Mouse (Mus musculus) gastrocnemius, postnatal 25 days (tissue): ENCODE measurements around the gene Rimbp2. TPM values are rescaled to one million over a fixed set of nuclear protein-coding genes. Genes with fewer than 3 reads are reported as not detected.

Source experiments
- DNase-seq: peaks from one replicate; pipeline ENCODE4 v3.0.0; 2022
- total RNA-seq, 2 experiments: library from RNA; stranded (reverse); gene quantifications; 1 replicate in 1 of 2; 2 replicates in 1 of 2; pipeline ENCODE4 v1.2.3; 2021

The Rimbp2 gene
- total RNA-seq, 2 experiments from 2014 or later: not detected

DNA sequence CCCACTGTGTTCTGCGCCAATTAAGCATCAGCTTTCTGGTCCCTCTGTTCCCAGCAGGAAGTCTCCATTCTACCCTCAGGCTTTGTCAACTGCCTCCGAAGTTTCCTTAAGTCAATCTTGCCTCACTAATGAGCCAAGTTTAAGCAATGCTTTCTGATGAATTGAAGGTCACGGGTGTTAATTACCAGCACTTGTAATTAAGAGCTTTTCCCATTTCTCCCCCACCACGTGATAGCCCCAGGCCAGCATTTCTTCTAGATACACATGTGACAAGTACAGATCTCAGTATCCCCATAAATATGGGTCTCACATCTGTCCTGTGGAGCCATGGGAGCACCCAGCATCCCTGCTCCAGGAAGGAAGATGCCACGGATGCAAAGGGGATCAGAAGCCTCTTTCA lies 20.5 kb downstream of the Rimbp2 start:
- DNase-seq: no peak

GRCm38 (mm10) chr5:128925073-128925472 lies 28.2 kb downstream of the Rimbp2 start:
- DNase-seq: no peak

DNA sequence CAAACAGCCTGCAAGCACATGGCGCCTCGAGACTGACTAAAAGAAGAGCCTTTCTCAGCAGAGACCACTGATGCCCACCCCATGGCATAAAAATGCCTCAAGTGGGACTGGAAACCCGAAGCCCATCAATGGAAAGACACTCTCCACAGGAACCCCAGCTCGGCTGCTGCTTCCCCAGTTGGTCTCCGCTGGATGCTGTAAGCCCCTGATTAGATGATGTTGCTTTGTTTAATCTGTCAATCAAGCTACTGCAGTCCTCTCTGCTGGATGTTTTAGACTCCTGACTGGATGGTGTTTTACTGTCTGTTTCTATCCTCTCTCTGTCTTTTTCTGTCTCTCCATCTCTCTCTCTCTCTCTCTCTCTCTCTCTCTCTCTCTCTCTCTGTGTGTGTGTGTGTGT lies 33.2 kb downstream of the Rimbp2 start:
- DNase-seq: no peak

GRCm38 (mm10) chr5:128917116-128917959 lies 35.9 kb downstream of the Rimbp2 start:
- DNase-seq: no peak

GRCm38 (mm10) chr5:128913820-128914219 lies 39.5 kb downstream of the Rimbp2 start:
- no peak for DNase-seq

GRCm38 (mm10) chr5:128912374-128912773 lies 40.9 kb downstream of the Rimbp2 start:
- DNase-seq: no peak

GRCm38 (mm10) chr5:128911593-128911992 lies 41.7 kb downstream of the Rimbp2 start:
- DNase-seq: no peak

- no peak for DNase-seq
Observed at GRCm38 (mm10) chr5:128904113-128904512, 49.2 kb downstream of the Rimbp2 start.

GRCm38 (mm10) chr5:128903120-128903519 lies 50.2 kb downstream of the Rimbp2 start:
- DNase-seq: no peak

- no peak for DNase-seq
Observed at GRCm38 (mm10) chr5:128899971-128900370, 53.3 kb downstream of the Rimbp2 start.

DNA sequence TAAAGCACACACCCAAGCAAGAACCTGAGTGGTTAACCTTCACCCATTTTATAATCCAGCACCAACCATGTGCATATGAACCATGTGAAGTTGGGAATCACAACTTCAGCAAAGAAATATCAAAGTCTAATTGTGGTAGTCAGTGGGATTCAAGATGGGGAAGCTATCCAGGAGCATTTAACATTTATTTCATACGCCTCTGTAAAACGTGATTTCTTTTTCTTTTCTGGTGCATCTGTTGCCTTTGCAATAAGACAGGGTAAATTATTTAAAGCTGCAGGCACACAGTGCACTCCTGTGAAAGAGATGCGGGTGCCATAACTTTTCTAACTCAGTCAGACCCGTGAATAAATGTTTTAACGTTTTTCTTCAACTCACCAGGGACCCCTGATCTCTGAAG lies 58.4 kb downstream of the Rimbp2 start:
- DNase-seq: no peak

- DNase-seq: no peak
Observed at GRCm38 (mm10) chr5:128887546-128887945, 65.7 kb downstream of the Rimbp2 start.

DNA sequence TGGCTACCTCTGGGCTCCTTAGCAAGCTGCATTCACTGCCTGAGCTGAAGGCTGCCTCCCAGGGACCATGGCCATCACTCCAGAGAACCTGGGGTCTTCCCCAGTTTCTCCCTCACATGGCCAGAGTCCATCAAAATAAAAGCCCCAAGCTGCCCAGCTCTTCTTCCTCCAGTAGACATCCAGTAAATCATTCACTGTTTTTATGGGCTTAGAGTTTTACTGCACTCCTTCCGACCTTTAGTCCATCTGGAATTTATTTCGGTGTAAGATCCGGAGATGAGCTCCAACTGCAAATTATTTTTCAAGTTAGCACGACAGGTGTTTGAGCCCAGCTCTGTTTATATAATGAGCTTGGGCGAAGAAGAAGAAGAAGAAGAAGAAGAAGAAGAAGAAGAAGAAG lies 69.0 kb downstream of the Rimbp2 start:
- no peak for DNase-seq

DNA sequence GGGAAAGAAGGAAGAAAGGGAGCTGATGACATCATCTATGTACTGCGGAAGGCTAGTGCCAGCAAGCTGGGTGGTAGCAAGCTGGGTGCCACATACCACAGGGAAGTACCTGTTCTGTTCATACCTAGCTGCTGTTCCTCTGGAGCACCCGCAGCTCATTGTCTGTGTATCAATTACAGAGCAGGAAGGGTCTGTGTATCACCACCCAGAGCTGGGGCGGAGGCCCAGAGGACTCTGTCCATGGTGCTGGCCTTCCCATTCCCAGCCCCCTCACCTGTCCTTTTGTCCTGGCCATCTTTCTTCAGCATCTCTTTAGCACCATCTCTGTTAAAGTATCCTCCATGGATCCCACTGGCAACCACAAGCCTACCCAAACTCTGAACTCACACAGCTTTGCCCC lies 74.2 kb downstream of the Rimbp2 start:
- no peak for DNase-seq

- no peak for DNase-seq
Observed at GRCm38 (mm10) chr5:128877425-128878035, 75.8 kb downstream of the Rimbp2 start.

DNA sequence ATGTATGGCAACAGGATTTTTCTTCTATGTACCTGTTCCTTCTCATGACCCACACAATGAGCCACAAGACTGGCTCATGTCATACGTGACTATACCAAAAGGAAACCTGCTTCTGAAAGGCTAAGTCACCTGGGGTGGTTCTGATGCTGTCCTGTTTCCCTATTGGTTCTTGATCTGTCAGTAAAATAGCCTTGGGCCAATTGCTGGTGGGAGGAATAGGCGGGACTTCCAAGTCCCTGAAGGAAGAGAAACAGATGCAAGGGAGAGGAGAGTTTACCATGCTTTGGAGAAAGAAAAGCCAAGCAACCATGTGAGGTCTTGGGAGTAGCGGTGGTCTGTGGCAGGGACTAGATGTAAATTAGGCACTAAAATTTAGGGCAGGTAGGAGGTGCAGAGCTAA lies 81.6 kb downstream of the Rimbp2 start:
- DNase-seq: no peak

DNA sequence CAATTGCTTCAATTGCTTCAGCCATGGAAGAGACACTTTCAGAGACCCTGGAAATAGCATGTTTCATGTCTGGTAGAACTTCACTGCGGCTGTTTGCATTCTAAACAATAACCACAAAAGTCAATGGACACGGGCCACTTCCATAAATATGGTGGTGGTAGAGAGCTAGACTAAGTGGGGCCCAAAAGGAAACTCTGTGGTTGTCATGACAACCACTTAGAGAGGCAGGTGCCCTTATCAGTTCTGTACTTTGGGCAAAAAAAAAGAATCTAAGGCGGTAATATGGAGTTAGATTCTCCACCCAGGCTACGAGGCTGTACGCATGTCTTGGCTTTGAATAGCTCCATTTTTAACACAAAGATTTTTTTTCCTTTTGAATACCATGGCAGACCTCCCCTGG lies 86.5 kb downstream of the Rimbp2 start:
- DNase-seq: no peak

- no peak for DNase-seq
Observed at GRCm38 (mm10) chr5:128866291-128866690, 87.0 kb downstream of the Rimbp2 start.

- no peak for DNase-seq
Observed at GRCm38 (mm10) chr5:128863497-128863896, 89.8 kb downstream of the Rimbp2 start.

GRCm38 (mm10) chr5:128860907-128861306 lies 92.4 kb downstream of the Rimbp2 start:
- no peak for DNase-seq

- DNase-seq: no peak
Observed at GRCm38 (mm10) chr5:128852791-128853190, 100.5 kb downstream of the Rimbp2 start.

- no peak for DNase-seq
Observed at GRCm38 (mm10) chr5:128847806-128848205, 105.5 kb downstream of the Rimbp2 start.

DNA sequence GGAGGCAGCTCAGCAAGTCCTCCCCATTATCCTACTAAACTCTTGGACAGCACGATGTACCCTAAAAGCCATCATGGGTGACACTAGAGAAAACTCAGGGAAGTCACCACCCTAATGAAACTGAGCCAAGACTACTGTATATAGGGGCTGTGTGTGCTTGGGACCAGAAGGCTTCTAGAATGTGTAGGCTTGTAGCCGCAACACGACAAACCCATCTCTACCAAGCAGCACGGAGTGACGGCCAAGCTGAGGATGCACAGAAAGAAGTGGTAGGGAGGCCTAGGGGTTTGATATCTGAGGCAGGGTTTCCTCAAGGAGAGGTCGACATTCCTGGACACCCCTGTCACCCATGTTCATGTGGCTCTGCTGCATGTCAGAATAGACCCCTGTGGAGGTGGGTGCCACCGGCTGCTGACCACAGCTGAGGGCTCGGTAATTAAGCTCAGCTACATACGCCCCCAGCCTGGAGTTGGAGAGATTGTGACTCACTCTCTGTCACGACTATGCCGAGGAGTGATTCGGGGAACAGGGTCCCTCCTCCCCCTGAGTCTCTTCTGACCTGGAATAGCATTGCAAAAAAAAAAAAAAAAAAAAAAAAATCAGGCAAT lies 106.7 kb downstream of the Rimbp2 start:
- DNase-seq: no peak
